Mouse (Mus musculus) liver, embryonic 15.5 days (tissue): ENCODE data around the gene Ttc23l. TPM values are rescaled to one million over a fixed set of nuclear protein-coding genes. Genes with fewer than 3 reads are reported as not detected.
"Not testable (repeated sequence)": the region's sequence is repeated elsewhere in the genome, so short reads cannot be mapped to it uniquely, and the experiment has no call there.

ENCODE experiments used
- ATAC-seq: fragments of 200-750 bp; cut with Nextera tagmentation; 2 replicates; pipeline ENCODE4 v1.8.0; 2017; ENCODE audit warnings: moderate number of reproducible peaks, mild to moderate bottlenecking, moderate library complexity; ENCODE audit not compliant: insufficient read depth
- H3K27ac ChIP-seq: fragments of 300-500 bp; sonication (generic); replicated peaks from 2 replicates; pipeline ENCODE4 v1.5.1; 2015; ENCODE audit warnings: mild to moderate bottlenecking, inconsistent platforms
- H3K27me3 ChIP-seq: fragments of 300-500 bp; sonication (generic); 2 replicates; pipeline ENCODE4 v1.6.1; 2015; ENCODE audit warnings: mild to moderate bottlenecking, inconsistent platforms
- H3K36me3 ChIP-seq: fragments of 300-500 bp; sonication (generic); replicated peaks from 2 replicates; pipeline ENCODE4 v1.6.1; 2015; ENCODE audit warnings: moderate library complexity, mild to moderate bottlenecking, inconsistent platforms
- H3K4me1 ChIP-seq: fragments of 300-500 bp; sonication (generic); replicated peaks from 2 replicates; pipeline ENCODE4 v1.6.1; 2015; ENCODE audit warnings: inconsistent platforms
- H3K4me2 ChIP-seq: fragments of 300-500 bp; sonication (generic); 2 replicates; pipeline ENCODE4 v1.6.1; 2015; ENCODE audit warnings: moderate library complexity, mild to moderate bottlenecking, inconsistent platforms
- H3K4me3 ChIP-seq: fragments of 300-500 bp; sonication (generic); replicated peaks from 2 replicates; pipeline ENCODE4 v1.5.1; 2015; ENCODE audit warnings: mild to moderate bottlenecking, inconsistent platforms
- H3K9ac ChIP-seq: fragments of 300-500 bp; sonication (generic); 2 replicates; pipeline ENCODE4 v1.6.1; 2015; ENCODE audit warnings: moderate library complexity, mild to moderate bottlenecking, inconsistent platforms
- H3K9me3 ChIP-seq: fragments of 300-500 bp; sonication (generic); replicated peaks from 2 replicates; pipeline ENCODE4 v1.6.1; 2016; ENCODE audit warnings: inconsistent platforms
- WGBS: fragments of 180-500 bp; shearing (Covaris S2); methylation state at CpG from one replicate; pipeline ENCODE4 v1.1.7; 2015; ENCODE audit warnings: mixed read lengths; ENCODE audit not compliant: insufficient replicate concordance; 5-methylcytosine and 5-hydroxymethylcytosine counted together
- polyA plus RNA-seq: library from polyadenylated mRNA; unstranded; fragments of >200 nt; fragmentation: Nextera tagmentation; extraction: Ambion mirVana; gene quantifications from 2 replicates; pipeline ENCODE4 v1.2.1, GENCODE M21; 2015

The Ttc23l gene
- polyA plus RNA-seq, 1 experiment from 2014 or later, result not detected

- Histone ChIP-seq H3K4me3 (no peak overlapping the region), H3K27ac (no peak overlapping the region), H3K4me2 (no peak overlapping the region), H3K9ac (no peak overlapping the region), H3K9me3 (no peaks in the 10 kb centered on the region), H3K27me3 (no peaks in the 10 kb centered on the region), H3K4me1 (no peaks in the 10 kb centered on the region), H3K36me3 (peaks cover 19% of the 10 kb centered on the region; the same call in 1 of the 2 replicates)
- WGBS, result 68% methylated on average over 7 of the region's 7 CpGs
- ATAC-seq, result no peak
These were observed 8.0 kb upstream of the Ttc23l start for GRCm38 (mm10) chr15:10566486-10566885.

DNA sequence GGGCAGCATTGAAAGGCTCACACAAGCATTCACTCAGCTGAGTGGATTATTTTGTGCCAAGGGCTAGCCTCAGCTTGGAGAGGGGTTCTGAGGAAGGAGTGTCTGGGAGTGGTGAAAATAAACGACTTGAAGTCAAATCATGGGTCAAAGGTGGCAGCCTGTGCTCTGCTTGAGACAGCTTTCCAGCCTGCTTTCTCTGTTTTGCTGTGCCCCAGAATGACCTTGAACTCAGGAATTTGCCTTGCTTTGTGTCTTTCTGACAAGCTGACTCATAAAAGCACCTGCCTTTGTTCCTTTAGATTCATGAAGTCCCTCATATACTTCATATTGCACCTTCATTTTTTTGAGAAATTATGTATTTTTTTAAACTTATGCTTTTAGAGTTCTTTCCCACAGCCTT lies 5.7 kb upstream of the Ttc23l start:
- no peaks in the 10 kb centered on the region for H3K27me3 ChIP-seq
- no peak overlapping the region for H3K27ac ChIP-seq
- peaks cover 8% of the 10 kb centered on the region; the same call in 1 of the 2 replicates for H3K36me3 ChIP-seq
- H3K9ac ChIP-seq, result no peak overlapping the region
- no peaks in the 10 kb centered on the region for H3K4me1 ChIP-seq
- ATAC-seq, result no peak
- WGBS, result 31% methylated on average over 1 of the region's 1 CpGs
- H3K9me3 ChIP-seq, result no peaks in the 10 kb centered on the region
- no peak overlapping the region for H3K4me3 ChIP-seq
- no peak overlapping the region for H3K4me2 ChIP-seq

GRCm38 (mm10) chr15:10562281-10562680 lies 3.8 kb upstream of the Ttc23l start:
- ATAC-seq, result no peak
- H3K9me3 ChIP-seq, result no peaks in the 10 kb centered on the region
- H3K4me3 ChIP-seq, result no peak overlapping the region
- H3K36me3 ChIP-seq, result 0 out of 2 replicates have a peak, but pooled peaks cover 1% of the 10 kb centered on the region
- no peaks in the 10 kb centered on the region for H3K4me1 ChIP-seq
- H3K9ac ChIP-seq, result no peak overlapping the region
- H3K27ac ChIP-seq, result no peak overlapping the region
- no peak overlapping the region for H3K4me2 ChIP-seq
- no peaks in the 10 kb centered on the region for H3K27me3 ChIP-seq

DNA sequence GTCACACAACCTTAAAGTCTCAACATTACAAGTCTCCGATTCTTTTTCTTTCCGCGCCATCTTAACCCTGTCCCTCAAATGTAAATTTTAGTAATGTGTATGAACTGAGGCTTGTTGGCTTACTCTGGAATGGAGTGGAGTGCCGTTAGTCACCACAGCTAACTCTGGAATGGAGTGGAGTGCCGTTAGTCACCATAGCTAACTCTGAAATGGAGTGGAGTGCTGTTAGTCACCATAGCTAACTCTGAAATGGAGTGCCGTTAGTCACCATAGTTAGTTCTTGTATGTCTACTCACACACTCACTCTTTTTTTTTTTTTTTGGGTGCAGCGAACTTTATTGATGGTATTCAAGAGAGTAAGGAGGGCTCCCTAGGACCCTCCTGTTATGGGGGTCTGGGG lies 1.5 kb upstream of the Ttc23l start:
- Histone ChIP-seq H3K36me3 (no peaks in the 10 kb centered on the region), H3K27me3 (no peaks in the 10 kb centered on the region), H3K4me1 (no peaks in the 10 kb centered on the region), H3K9ac (no peak overlapping the region), H3K4me3 (no peak overlapping the region), H3K9me3 (no peaks in the 10 kb centered on the region), H3K27ac (no peak overlapping the region), H3K4me2 (no peak overlapping the region)
- WGBS, result 77% methylated on average over 7 of the region's 7 CpGs
- no peak for ATAC-seq

DNA sequence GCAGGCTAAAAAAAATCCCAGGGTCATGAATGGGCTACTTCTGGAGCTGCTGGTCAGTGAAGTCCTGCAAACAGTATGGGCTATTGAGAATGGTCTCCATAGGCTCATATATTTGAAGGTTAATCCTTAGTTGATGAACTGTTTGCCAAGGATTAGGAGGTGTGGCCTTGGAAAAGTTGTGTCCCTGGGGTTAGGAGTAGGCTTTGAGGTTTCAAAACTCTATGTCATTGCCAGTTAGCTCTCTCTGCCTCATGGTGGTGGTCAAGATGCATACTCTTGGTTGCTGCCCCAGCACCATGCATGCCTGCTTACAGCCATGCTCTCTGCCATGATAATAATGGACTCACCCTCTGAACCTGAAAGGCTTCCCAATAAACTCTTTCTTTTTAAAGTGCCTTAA lies 4.1 kb downstream of the Ttc23l start:
- no peak overlapping the region for H3K9ac ChIP-seq
- H3K27ac ChIP-seq, result no peak overlapping the region
- no peaks in the 10 kb centered on the region for H3K36me3 ChIP-seq
- ATAC-seq, result no peak
- no peaks in the 10 kb centered on the region for H3K4me1 ChIP-seq
- H3K27me3 ChIP-seq, result no peaks in the 10 kb centered on the region
- no peak overlapping the region for H3K4me2 ChIP-seq
- H3K4me3 ChIP-seq, result no peak overlapping the region
- no peaks in the 10 kb centered on the region for H3K9me3 ChIP-seq

DNA sequence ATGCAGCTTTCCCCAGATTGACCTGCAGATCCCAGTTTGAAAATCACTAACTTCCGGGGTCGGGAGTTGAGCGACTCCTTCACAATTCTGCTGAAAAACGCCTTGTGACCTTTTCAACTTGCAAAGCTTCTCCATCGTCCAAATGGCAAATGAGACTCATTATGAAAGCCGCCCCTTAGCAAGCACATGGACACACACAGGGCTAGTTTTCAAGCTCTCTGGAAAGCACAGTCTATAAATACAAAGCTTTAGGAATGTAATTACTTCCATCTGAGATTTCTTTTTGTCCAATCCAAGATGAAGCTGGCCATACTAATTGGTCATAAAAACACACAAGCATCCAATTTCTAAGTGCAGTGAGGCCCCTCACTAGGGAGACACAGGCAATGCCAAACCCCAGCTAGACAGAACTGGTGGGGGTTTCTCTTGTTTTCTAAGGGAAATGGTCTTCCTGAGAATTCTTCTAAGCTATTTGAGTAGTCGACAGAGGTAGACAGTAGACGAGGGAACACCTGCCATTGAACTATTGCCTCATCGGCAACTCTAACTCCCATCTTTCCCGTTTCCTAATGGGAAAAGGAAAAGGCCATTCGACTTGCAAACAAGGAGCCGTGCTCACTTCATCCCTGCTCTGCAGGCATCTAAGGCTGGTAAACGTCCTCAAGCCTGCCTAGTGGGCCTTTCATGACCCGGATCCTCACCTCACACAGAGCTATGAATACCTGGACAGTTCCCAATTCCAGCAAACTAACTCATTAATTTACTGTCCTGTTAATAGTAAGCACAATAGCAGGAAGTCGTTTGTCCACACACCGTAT lies 18.0 kb downstream of the Ttc23l start:
- H3K4me1 ChIP-seq, result no peaks in the 10 kb centered on the region
- no peak overlapping the region for H3K4me3 ChIP-seq
- H3K9ac ChIP-seq, result no peak overlapping the region
- no peaks in the 10 kb centered on the region for H3K9me3 ChIP-seq
- H3K27ac ChIP-seq, result no peak overlapping the region
- 65% methylated on average over 16 of the region's 16 CpGs for WGBS
- ATAC-seq, result no peak
- H3K27me3 ChIP-seq, result no peaks in the 10 kb centered on the region
- H3K36me3 ChIP-seq, result no peaks in the 10 kb centered on the region
- no peak overlapping the region for H3K4me2 ChIP-seq

- Histone ChIP-seq H3K4me3 (no peak overlapping the region), H3K36me3 (no peaks in the 10 kb centered on the region), H3K4me1 (no peaks in the 10 kb centered on the region), H3K27ac (no peak overlapping the region), H3K9ac (no peak overlapping the region), H3K4me2 (no peak overlapping the region), H3K9me3 (no peaks in the 10 kb centered on the region), H3K27me3 (no peaks in the 10 kb centered on the region)
- no peak for ATAC-seq
- 61% methylated on average over 7 of the region's 7 CpGs for WGBS
These were observed 22.5 kb downstream of the Ttc23l start for GRCm38 (mm10) chr15:10535969-10536368.

DNA sequence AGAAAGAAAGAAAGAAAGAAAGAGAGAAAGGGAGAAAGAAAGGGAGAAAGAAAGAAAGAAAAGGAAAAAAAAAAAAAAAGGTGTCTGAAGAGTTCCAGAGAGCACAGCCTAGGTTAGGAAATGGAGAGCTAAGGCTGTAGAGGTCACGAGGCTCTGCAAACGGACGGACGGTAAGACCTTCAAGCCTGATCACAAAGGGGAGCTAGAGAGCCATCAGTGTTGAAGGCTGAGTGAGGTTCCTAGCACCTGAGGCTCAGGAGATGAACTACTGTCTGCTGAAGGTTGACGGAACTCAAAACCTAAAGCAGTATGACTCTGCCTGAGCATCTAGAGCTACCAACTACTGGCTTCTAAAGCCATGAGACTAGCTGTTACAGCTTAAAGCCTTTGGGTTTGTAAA lies 23.9 kb downstream of the Ttc23l start:
- 70% methylated on average over 5 of the region's 5 CpGs for WGBS
- no peak for ATAC-seq
- no peak overlapping the region for H3K27ac ChIP-seq

DNA sequence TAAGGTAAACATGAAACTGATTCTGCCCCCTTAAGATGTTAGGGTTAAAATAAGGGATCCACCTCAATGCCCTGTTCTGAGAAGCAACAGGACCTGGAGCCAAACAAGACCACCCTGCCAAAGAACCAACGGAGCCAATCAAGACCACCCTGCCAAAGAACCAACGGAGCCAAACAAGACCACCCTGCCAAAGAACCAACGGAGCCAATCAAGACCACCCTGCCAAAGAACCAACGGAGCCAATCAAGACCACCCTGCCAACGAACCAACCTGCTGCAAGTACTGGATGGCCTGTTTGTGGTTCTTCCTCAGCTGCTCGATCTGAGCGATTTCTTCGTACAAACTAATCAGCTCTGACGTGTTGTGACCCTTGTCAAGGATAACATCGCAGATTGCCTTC lies 25.1 kb downstream of the Ttc23l start:
- not testable (repeated sequence) for H3K9me3 ChIP-seq, H3K4me1 ChIP-seq, H3K27me3 ChIP-seq, H3K4me2 ChIP-seq, ATAC-seq, H3K36me3 ChIP-seq, H3K9ac ChIP-seq, H3K27ac ChIP-seq, H3K4me3 ChIP-seq
- WGBS, result 66% methylated on average over 10 of the region's 10 CpGs

More for the DNA sequence above, 23.9 kb downstream of the Ttc23l start:
- Histone ChIP-seq H3K4me3 (no peak overlapping the region), H3K9ac (no peak overlapping the region), H3K4me1 (no peaks in the 10 kb centered on the region), H3K27me3 (no peaks in the 10 kb centered on the region), H3K36me3 (no peaks in the 10 kb centered on the region), H3K4me2 (no peak overlapping the region), H3K9me3 (no peaks in the 10 kb centered on the region)

DNA sequence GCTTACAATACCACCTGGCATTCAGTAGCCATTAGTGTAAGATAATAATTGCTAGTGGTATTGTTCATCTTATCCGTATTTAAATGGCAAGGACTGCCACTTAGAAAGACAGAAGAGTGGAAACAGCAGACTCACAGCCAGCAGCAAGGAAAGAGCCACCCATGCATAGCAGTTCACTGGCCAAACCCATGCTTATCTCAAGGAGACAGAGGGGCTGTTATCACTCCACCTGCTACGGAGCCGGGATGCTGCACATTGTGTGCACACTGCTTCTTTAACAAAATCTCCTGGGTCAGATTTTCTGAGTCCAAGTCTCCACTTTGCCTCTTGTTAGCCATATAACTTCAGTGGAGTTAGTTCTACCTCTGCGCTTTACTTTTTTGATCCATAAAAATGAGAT lies 27.1 kb downstream of the Ttc23l start:
- Histone ChIP-seq H3K9ac (no peak overlapping the region), H3K27ac (no peak overlapping the region), H3K36me3 (no peaks in the 10 kb centered on the region), H3K9me3 (no peaks in the 10 kb centered on the region), H3K4me3 (no peak overlapping the region), H3K4me2 (no peak overlapping the region), H3K4me1 (no peaks in the 10 kb centered on the region), H3K27me3 (no peaks in the 10 kb centered on the region)
- WGBS, result 41% methylated on average over 4 of the region's 4 CpGs
- peak; percentile 15; the same call in 1 of the 2 replicates for ATAC-seq

GRCm38 (mm10) chr15:10525896-10526295 lies 32.6 kb downstream of the Ttc23l start:
- H3K36me3 ChIP-seq, result no peaks in the 10 kb centered on the region
- 43% methylated on average over 1 of the region's 1 CpGs for WGBS
- H3K4me2 ChIP-seq, result no peak overlapping the region
- H3K9ac ChIP-seq, result no peak overlapping the region
- H3K4me1 ChIP-seq, result no peaks in the 10 kb centered on the region
- no peak for ATAC-seq
- H3K27me3 ChIP-seq, result no peaks in the 10 kb centered on the region
- no peaks in the 10 kb centered on the region for H3K9me3 ChIP-seq
- H3K27ac ChIP-seq, result no peak overlapping the region
- no peak overlapping the region for H3K4me3 ChIP-seq

GRCm38 (mm10) chr15:10515166-10515565 lies 43.3 kb downstream of the Ttc23l start:
- Histone ChIP-seq H3K36me3 (no peaks in the 10 kb centered on the region), H3K27ac (no peak overlapping the region), H3K4me1 (no peaks in the 10 kb centered on the region), H3K27me3 (no peaks in the 10 kb centered on the region), H3K9me3 (no peaks in the 10 kb centered on the region), H3K4me2 (no peak overlapping the region), H3K4me3 (no peak overlapping the region), H3K9ac (no peak overlapping the region)
- ATAC-seq, result no peak
- 70% methylated on average over 7 of the region's 7 CpGs for whole genome bisulfite sequencing
